Mouse (Mus musculus): ENCODE results near the gene Raph1.

DNA sequence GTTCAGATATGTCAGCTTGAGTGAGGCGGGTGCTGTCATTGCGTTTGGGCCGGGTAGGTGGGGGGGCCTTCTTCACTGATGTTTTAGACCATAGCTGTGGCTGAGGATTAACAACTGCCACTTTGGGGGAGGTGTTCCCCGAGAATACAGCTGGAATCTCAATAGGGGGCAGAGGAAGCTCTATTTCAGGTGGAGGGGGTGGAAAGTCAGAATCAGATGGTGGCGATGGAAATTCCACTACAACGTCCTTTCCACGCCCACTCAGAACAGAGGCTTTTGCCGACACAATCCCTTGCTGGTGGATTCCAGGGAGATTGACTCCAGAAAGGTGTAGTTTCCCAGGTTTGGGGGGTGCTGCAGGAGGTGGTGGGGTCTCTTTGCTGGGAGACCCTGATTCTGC lies 78.3 kb downstream of the Raph1 start:
- TF ChIP-seq CTCF (IDR thresholded peaks at IDR 0.05; ENCODE audit: borderline replicate concordance, insufficient read depth, low read length) (no peak), POLR2A (IDR thresholded peaks at IDR 0.05; ENCODE audit: low read depth, low read length) (no peak)
